ENCODE assay signal across 11 mouse cellular contexts in the genomic region with DNA sequence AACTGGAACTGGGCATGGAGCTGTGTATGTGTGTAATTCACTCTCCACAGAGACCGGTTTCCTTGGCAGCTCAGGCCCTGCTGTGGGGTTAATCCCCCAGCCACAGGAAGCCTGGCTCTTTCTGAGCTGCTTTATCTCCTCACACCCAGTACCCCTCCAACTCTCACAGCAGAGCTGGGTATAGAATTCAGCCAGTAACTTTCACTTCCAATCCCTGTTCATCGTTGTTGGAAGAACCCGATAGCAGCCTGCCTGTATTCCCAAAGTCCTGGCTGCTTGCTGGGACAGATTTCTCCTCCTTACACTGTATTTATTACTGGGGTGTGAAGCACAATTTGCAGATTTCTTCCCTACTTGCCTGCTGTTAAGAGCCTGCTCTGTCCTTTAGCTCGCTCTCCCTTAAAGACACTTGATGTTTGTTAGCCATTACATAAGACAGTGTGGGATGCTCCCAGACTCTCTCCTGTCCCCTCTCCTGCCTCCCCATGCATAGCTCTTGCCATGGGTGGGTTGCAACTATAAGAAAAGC.
DNase-seq lines count a peak whose midpoint lies in the region; ATAC-seq lines count a peak whose summit lies in the region.
"Had no signal": no experiment of that assay in that cellular context is flagged by ENCODE, and none has a peak within 500 bp of the region (broad histone marks: within the 10 kb centered on the region; RNA-seq: fewer than 3 reads in every experiment).

No protein-coding gene starts in this region.

- peaks cover 7% of the 10 kb centered on the region; the same call in 1 of the 2 replicates for H3K4me1 ChIP-seq in embryonic facial prominence, embryonic 13.5 days
- peaks cover 10% of the 10 kb centered on the region; the same call in 1 of the 2 replicates for H3K4me1 ChIP-seq in embryonic facial prominence, embryonic 10.5 days
- peaks cover 15% of the 10 kb centered on the region for H3K4me1 ChIP-seq in hindbrain, embryonic 12.5 days
- H3K4me1 ChIP-seq in midbrain, embryonic 11.5 days (ENCODE audit: control insufficient read depth, insufficient read depth, low read length): peaks cover 10% of the 10 kb centered on the region; the same call in 1 of the 2 replicates

- H3K4me3 ChIP-seq in embryonic facial prominence, embryonic 13.5 days: no peak overlapping the region
- no peak overlapping the region for H3K4me3 ChIP-seq in embryonic facial prominence, embryonic 10.5 days
- H3K4me3 ChIP-seq in hindbrain, embryonic 12.5 days: no peak overlapping the region
- H3K4me3 ChIP-seq in midbrain, embryonic 11.5 days (ENCODE audit: low read depth, low read length): no peak overlapping the region

- no peaks in the 10 kb centered on the region for H3K9me3 ChIP-seq in embryonic facial prominence, embryonic 13.5 days
- no peaks in the 10 kb centered on the region for H3K9me3 ChIP-seq in embryonic facial prominence, embryonic 10.5 days
- H3K9me3 ChIP-seq in hindbrain, embryonic 12.5 days (replicated peaks): no peaks in the 10 kb centered on the region
- H3K9me3 ChIP-seq in midbrain, embryonic 11.5 days (ENCODE audit: control insufficient read depth, low read length): no peaks in the 10 kb centered on the region

- WGBS in embryonic facial prominence, embryonic 13.5 days: 42% methylated on average over 4 of the region's 4 CpGs
- 30% methylated on average over 4 of the region's 4 CpGs for WGBS in embryonic facial prominence, embryonic 10.5 days
- WGBS in hindbrain, embryonic 12.5 days: 51% methylated on average over 4 of the region's 4 CpGs
- WGBS in midbrain, embryonic 11.5 days: 11% methylated on average over 4 of the region's 4 CpGs

- 0 out of 2 replicates have a peak overlapping the region, but pooled peaks have one; percentile 22 for H3K9ac ChIP-seq in embryonic facial prominence, embryonic 13.5 days
- no peak overlapping the region for H3K9ac ChIP-seq in hindbrain, embryonic 12.5 days
- peak overlapping the region; percentile 45; the same call in 1 of the 2 replicates for H3K9ac ChIP-seq in midbrain, embryonic 11.5 days (ENCODE audit: low read length)
- H3K9ac ChIP-seq: lung, embryonic 14.5 days had no signal

- H3K27ac ChIP-seq in embryonic facial prominence, embryonic 13.5 days: no peak overlapping the region
- H3K27ac ChIP-seq in embryonic facial prominence, embryonic 10.5 days (replicated peaks): no peak overlapping the region
- peak overlapping the region; percentile 36; the same call in 1 of the 2 replicates for H3K27ac ChIP-seq in hindbrain, embryonic 12.5 days
- H3K27ac ChIP-seq in midbrain, embryonic 11.5 days (ENCODE audit: low read depth, low read length): peak overlapping the region; percentile 63; the same call in 1 of the 2 replicates

- H3K4me2 ChIP-seq in embryonic facial prominence, embryonic 13.5 days: no peak overlapping the region
- no peak overlapping the region for H3K4me2 ChIP-seq in hindbrain, embryonic 12.5 days (replicated peaks)
- H3K4me2 ChIP-seq in midbrain, embryonic 11.5 days: no peak overlapping the region
- H3K4me2 ChIP-seq: lung, embryonic 14.5 days had no signal

- ATAC-seq in embryonic facial prominence, embryonic 13.5 days (ENCODE audit: insufficient number of reproducible peaks, insufficient read depth, low FRiP score, low TSS enrichment, low read depth): no peak
- no peak for ATAC-seq in hindbrain, embryonic 12.5 days (ENCODE audit: low FRiP score)
- peak; percentile 87 for ATAC-seq in midbrain, embryonic 11.5 days (ENCODE audit: low FRiP score)
- ATAC-seq in monocyte, adult 5-6 weeks (replicated peaks; ENCODE audit: insufficient number of reproducible peaks, low FRiP score, low TSS enrichment, poor library complexity, severe bottlenecking): no peak
- no peak for ATAC-seq in activated CD4-positive, CD25-positive, alpha-beta regulatory T cell, adult 4 months

- H3K36me3 ChIP-seq in embryonic facial prominence, embryonic 13.5 days: no peaks in the 10 kb centered on the region
- H3K36me3 ChIP-seq in embryonic facial prominence, embryonic 10.5 days (replicated peaks): no peaks in the 10 kb centered on the region
- no peaks in the 10 kb centered on the region for H3K36me3 ChIP-seq in hindbrain, embryonic 12.5 days
- H3K36me3 ChIP-seq in midbrain, embryonic 11.5 days (ENCODE audit: control insufficient read depth, insufficient read depth, low read length): no peaks in the 10 kb centered on the region

- H3K27me3 ChIP-seq in embryonic facial prominence, embryonic 13.5 days: no peaks in the 10 kb centered on the region
- H3K27me3 ChIP-seq in embryonic facial prominence, embryonic 10.5 days (replicated peaks; ENCODE audit: low read depth, poor library complexity, severe bottlenecking): no peaks in the 10 kb centered on the region
- no peaks in the 10 kb centered on the region for H3K27me3 ChIP-seq in hindbrain, embryonic 12.5 days
- no peaks in the 10 kb centered on the region for H3K27me3 ChIP-seq in midbrain, embryonic 11.5 days (ENCODE audit: control insufficient read depth, insufficient read depth, low read length)

- no peak for DNase-seq in embryonic facial prominence, embryonic 10.5 days (ENCODE audit: low spot score)
- DNase-seq in cerebellum, adult 11 months: peak; percentile 24
- DNase-seq in midbrain, embryonic 11.5 days (ENCODE audit: low spot score, missing footprints): peak; percentile 88
- DNase-seq in c-Kit-positive CD71-positive TER-119-positive erythroid progenitor cells, embryonic 14.5 days (ENCODE audit: low spot score): no peak
- DNase-seq: kidney, postnatal 36 days; lung, embryonic 14.5 days; thymus, postnatal 14 days had no signal

Comparison
In these comparisons a context has a peak if more than half of its experiments do, and no peak if none do; other contexts are left out.
1. H3K27ac ChIP-seq: peak in hindbrain, embryonic 12.5 days (single experiment) and midbrain, embryonic 11.5 days (single experiment); none in embryonic facial prominence, embryonic 13.5 days (single experiment) and embryonic facial prominence, embryonic 10.5 days (single experiment).
2. DNase-seq: peak in cerebellum, adult 11 months (single experiment) and midbrain, embryonic 11.5 days (single experiment); none in embryonic facial prominence, embryonic 10.5 days (single experiment) and c-Kit-positive CD71-positive TER-119-positive erythroid progenitor cells, embryonic 14.5 days (single experiment).